Mouse (Mus musculus) midbrain, embryonic 16.5 days (tissue): Measurements from ENCODE around the gene Sipa1l3. TPM values are rescaled to one million over a fixed set of nuclear protein-coding genes. Genes with fewer than 3 reads are reported as not detected.

Experiments used
- ATAC-seq: fragments of 200-750 bp; cut with Nextera tagmentation; 2 replicates; pipeline ENCODE4 v1.8.0; 2017; ENCODE audit warnings: moderate TSS enrichment
- H3K27ac ChIP-seq: fragments of 300-500 bp; sonication (generic); 2 replicates; pipeline ENCODE4 v1.5.1; 2014; ENCODE audit warnings: mild to moderate bottlenecking, low read length, mixed read lengths
- H3K27me3 ChIP-seq: fragments of 300-500 bp; sonication (generic); 2 replicates; pipeline ENCODE4 v1.6.1; 2014; ENCODE audit warnings: low read depth, low read length, mixed read lengths; ENCODE audit not compliant: control insufficient read depth, insufficient read depth
- H3K36me3 ChIP-seq: fragments of 300-500 bp; sonication (generic); 2 replicates; pipeline ENCODE4 v1.6.1; 2014; ENCODE audit warnings: mild to moderate bottlenecking, low read length, moderate library complexity, mixed read lengths; ENCODE audit not compliant: control insufficient read depth, insufficient read depth
- H3K4me1 ChIP-seq: fragments of 300-500 bp; sonication (generic); 2 replicates; pipeline ENCODE4 v1.6.1; 2014; ENCODE audit warnings: mild to moderate bottlenecking, low read length, mixed read lengths; ENCODE audit not compliant: control insufficient read depth, insufficient read depth
- H3K4me2 ChIP-seq: fragments of 300-500 bp; sonication (generic); 2 replicates; pipeline ENCODE4 v1.6.1; 2014; ENCODE audit warnings: mild to moderate bottlenecking, low read length, mixed read lengths
- H3K4me3 ChIP-seq: fragments of 300-500 bp; sonication (generic); 2 replicates; pipeline ENCODE4 v1.5.1; 2014; ENCODE audit warnings: low read depth, mild to moderate bottlenecking, low read length, moderate library complexity, mixed read lengths
- H3K9ac ChIP-seq: fragments of 300-500 bp; sonication (generic); 2 replicates; pipeline ENCODE4 v1.6.1; 2014; ENCODE audit warnings: low read depth, low read length, mixed read lengths
- H3K9me3 ChIP-seq: fragments of 300-500 bp; sonication (generic); replicated peaks from 2 replicates; pipeline ENCODE4 v1.6.1; 2014; ENCODE audit warnings: mild to moderate bottlenecking, low read length, mixed read lengths; ENCODE audit not compliant: control insufficient read depth, poor library complexity, severe bottlenecking
- WGBS: fragments of 180-500 bp; shearing (Covaris S2); extraction: QIAGEN DNeasy Blood & Tissue Kit; methylation state at CpG from one replicate; pipeline ENCODE4 v1.1.7; 2014; 5-methylcytosine and 5-hydroxymethylcytosine counted together
- polyA plus RNA-seq: library from polyadenylated mRNA; unstranded; fragments of >200 nt; fragmentation: Nextera tagmentation; extraction: Ambion mirVana; gene quantifications from 2 replicates; pipeline ENCODE4 v1.2.1, GENCODE M21; 2015

The Sipa1l3 gene
- polyA plus RNA-seq, 1 experiment from 2014 or later = 17.3 TPM

DNA sequence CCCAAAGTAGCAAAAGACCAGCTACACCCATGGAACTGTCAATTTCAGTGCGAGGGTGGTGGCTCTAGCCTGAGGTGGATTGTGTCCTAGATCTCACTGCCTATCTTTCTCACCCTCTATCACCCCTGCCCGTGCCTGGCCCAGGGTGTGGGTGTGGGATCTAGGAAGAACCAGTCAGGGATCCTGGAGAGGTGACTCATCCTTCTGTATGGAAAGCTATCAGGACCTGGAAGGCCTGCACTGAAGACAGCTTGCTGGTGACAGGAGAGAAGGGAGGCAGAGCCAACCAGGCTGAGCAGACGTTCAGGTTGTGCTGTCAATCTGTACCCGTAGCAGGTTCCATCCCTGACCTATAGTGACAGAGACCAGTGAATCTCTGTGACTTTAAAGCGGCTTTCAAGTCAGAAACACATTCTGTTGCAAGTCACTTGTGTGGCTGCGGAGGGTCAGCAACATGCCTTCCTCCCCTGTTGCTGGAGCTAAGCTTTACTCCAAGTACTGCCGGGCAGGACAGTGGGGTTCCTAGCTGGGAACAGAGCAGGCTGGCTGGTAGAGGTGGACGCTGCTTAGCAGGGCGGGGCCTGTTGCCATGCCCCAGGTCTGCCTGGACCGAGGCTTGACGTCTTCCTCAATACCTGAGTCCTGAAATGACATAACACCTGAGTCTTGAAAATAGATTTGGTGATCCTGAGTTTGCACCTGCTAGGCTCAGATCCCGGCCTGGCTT, 122.1 kb downstream of the Sipa1l3 start:
- Histone ChIP-seq H3K27ac (no peak overlapping the region), H3K4me1 (no peaks in the 10 kb centered on the region), H3K27me3 (no peaks in the 10 kb centered on the region), H3K9me3 (no peaks in the 10 kb centered on the region), H3K36me3 (peaks cover 35% of the 10 kb centered on the region), H3K4me3 (no peak overlapping the region), H3K4me2 (no peak overlapping the region), H3K9ac (no peak overlapping the region)
- ATAC-seq = no peak
- 83% methylated on average over 12 of the region's 12 CpGs for WGBS

DNA sequence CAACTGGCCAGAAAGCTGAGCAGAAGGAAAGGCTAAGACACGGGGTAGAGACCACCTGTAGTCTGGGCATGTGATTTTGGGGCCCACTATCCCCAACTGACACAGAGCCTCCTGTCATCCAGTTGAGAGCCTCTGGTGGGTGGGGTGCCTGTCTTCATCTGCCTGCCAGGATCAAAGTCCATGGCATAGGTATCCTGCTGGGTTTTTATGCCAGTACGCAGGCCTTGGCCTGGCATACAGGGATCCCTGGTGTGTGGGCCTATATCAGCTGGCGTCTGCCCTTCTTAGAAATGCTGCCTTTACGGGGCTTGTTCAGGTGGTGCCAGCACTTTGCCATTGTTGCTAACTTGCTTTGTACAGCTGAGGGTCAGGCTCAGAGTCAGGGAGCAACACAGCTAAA, 123.3 kb downstream of the Sipa1l3 start:
- no peak for ATAC-seq
- no peak overlapping the region for H3K4me2 ChIP-seq
- H3K36me3 ChIP-seq = peaks cover 28% of the 10 kb centered on the region
- WGBS = 56% methylated on average over 4 of the region's 4 CpGs
- no peak overlapping the region for H3K4me3 ChIP-seq
- H3K27ac ChIP-seq = no peak overlapping the region
- no peak overlapping the region for H3K9ac ChIP-seq
- no peaks in the 10 kb centered on the region for H3K27me3 ChIP-seq
- H3K4me1 ChIP-seq = no peaks in the 10 kb centered on the region
- no peaks in the 10 kb centered on the region for H3K9me3 ChIP-seq

DNA sequence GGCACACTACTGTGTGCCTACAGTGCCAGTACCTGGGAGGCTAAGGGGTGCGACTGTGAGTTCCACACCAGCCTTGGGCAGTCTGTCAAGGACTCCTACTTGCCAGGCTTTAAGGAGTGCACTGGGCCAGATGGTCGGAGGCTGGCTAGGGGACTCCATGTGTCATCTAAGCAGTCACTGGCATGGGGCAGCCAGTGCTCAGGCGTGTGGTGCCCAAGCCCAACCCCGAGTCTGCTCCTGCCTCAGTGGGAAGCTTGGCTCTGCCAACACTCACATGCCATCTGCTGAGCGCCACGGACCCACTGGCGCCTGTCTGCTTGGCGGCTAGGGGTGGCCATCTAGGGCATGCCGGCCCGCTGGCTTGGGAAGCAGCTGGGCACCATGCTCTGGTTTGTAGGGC, 125.1 kb downstream of the Sipa1l3 start:
- no peak for ATAC-seq
- Histone ChIP-seq H3K36me3 (peaks cover 17% of the 10 kb centered on the region), H3K4me2 (no peak overlapping the region), H3K4me3 (no peak overlapping the region), H3K4me1 (no peaks in the 10 kb centered on the region), H3K27me3 (no peaks in the 10 kb centered on the region), H3K9ac (no peak overlapping the region), H3K9me3 (no peaks in the 10 kb centered on the region), H3K27ac (no peak overlapping the region)
- 90% methylated on average over 10 of the region's 10 CpGs for WGBS

- no peaks in the 10 kb centered on the region for H3K4me1 ChIP-seq
- H3K27me3 ChIP-seq = no peaks in the 10 kb centered on the region
- no peaks in the 10 kb centered on the region for H3K9me3 ChIP-seq
- H3K4me2 ChIP-seq = no peak overlapping the region
- peaks cover 17% of the 10 kb centered on the region for H3K36me3 ChIP-seq
- no peak for ATAC-seq
- no peak overlapping the region for H3K27ac ChIP-seq
- H3K4me3 ChIP-seq = no peak overlapping the region
- no peak overlapping the region for H3K9ac ChIP-seq
- WGBS = 96% methylated on average over 3 of the region's 3 CpGs
These were observed 125.6 kb downstream of the Sipa1l3 start for GRCm38 (mm10) chr7:29392805-29393204.

GRCm38 (mm10) chr7:29391761-29392512, 126.5 kb downstream of the Sipa1l3 start:
- ATAC-seq = no peak
- Histone ChIP-seq H3K27me3 (no peaks in the 10 kb centered on the region), H3K9me3 (no peaks in the 10 kb centered on the region), H3K4me3 (no peak overlapping the region), H3K9ac (no peak overlapping the region), H3K4me1 (no peaks in the 10 kb centered on the region), H3K27ac (no peak overlapping the region), H3K4me2 (no peak overlapping the region), H3K36me3 (peaks cover 20% of the 10 kb centered on the region)
- WGBS = 75% methylated on average over 25 of the region's 25 CpGs

DNA sequence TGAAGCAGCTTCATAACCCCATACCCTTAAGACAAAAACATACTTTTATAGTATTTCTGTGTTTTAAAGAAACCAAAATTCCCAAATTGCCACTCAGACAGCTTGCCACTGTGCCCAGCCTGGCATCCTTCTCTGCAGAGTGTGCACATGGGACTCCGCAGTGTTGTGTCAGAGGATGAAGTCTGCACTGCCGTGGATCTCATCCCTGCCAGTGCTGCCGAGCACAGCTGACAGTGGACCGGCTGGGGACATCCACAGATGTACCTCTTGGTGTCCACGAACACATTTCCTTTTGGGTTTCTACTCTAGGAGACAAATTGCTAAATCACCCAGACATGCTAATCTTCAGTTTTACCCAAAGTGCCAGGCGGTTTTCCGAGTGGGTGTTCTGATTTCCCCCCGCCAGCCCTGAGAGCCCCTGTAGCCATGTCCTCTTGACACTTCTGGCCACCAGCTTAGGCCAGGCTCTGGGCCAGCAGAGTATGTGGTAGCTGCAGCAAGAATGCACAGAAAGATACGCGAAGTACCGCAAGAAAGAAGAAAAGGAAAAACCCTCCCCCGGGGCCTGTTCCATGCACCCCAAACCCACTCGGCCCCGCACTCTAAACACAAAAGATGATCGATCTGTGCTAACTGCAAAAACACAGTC, 127.2 kb downstream of the Sipa1l3 start:
- ATAC-seq = no peak
- Histone ChIP-seq H3K9me3 (no peaks in the 10 kb centered on the region), H3K36me3 (peaks cover 17% of the 10 kb centered on the region), H3K27me3 (no peaks in the 10 kb centered on the region), H3K4me3 (no peak overlapping the region), H3K4me1 (no peaks in the 10 kb centered on the region), H3K27ac (no peak overlapping the region), H3K9ac (no peak overlapping the region), H3K4me2 (no peak overlapping the region)
- 88% methylated on average over 15 of the region's 15 CpGs for WGBS

DNA sequence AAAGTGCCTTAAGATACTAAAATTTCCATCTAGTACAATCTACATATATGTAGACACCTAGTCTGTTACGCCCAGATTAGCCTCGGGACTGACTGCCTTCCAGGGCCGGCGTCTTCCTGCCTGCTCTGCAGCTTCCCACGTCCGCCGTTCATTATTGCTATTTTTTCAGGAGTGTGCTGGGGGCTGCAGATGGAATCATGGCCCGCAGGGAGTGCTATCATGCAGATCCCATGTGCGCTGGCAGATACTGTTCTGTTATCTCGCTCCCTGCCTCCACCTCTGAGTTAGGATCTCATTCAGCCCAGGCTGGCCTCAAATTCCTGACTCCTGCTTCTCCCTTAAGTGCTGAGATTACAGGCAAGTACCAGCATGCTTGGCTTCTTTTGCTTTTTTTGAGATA, 128.2 kb downstream of the Sipa1l3 start:
- Histone ChIP-seq H3K4me2 (no peak overlapping the region), H3K27me3 (no peaks in the 10 kb centered on the region), H3K4me3 (no peak overlapping the region), H3K4me1 (no peaks in the 10 kb centered on the region), H3K36me3 (peaks cover 22% of the 10 kb centered on the region), H3K27ac (no peak overlapping the region), H3K9me3 (no peaks in the 10 kb centered on the region), H3K9ac (no peak overlapping the region)
- WGBS = 84% methylated on average over 10 of the region's 10 CpGs
- no peak for ATAC-seq

GRCm38 (mm10) chr7:29387524-29388068, 130.8 kb downstream of the Sipa1l3 start:
- Histone ChIP-seq H3K9ac (no peak overlapping the region), H3K36me3 (peaks cover 11% of the 10 kb centered on the region), H3K27ac (no peak overlapping the region), H3K27me3 (no peaks in the 10 kb centered on the region), H3K4me2 (no peak overlapping the region), H3K4me1 (no peaks in the 10 kb centered on the region), H3K4me3 (no peak overlapping the region), H3K9me3 (no peaks in the 10 kb centered on the region)
- peak; percentile 18; the same call in 1 of the 2 replicates for ATAC-seq
- 80% methylated on average over 17 of the region's 17 CpGs for WGBS

DNA sequence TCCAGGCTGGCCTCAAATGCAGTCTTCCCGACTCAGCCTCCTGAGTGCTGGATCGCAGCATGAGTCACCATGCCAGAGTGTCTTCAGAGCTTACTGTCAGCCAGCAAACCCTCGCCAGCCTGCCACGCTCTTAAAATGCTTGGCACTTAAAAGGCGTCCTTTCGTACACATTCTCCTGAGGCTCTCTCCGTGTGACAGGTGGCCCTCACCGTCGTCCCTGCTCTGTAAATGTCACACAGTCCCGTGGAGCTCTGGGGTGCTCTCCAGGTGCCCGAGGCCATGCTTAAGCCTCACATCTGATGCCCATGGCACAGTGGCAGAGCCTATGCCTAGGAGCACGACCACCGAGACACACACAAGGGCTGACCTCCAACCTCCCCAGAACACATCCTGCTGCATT, 132.1 kb downstream of the Sipa1l3 start:
- 94% methylated on average over 13 of the region's 13 CpGs for WGBS
- no peak overlapping the region for H3K4me3 ChIP-seq

More for the DNA sequence above, 132.1 kb downstream of the Sipa1l3 start:
- Histone ChIP-seq H3K27me3 (no peaks in the 10 kb centered on the region), H3K4me1 (no peaks in the 10 kb centered on the region), H3K27ac (no peak overlapping the region), H3K36me3 (peaks cover 19% of the 10 kb centered on the region), H3K4me2 (no peak overlapping the region), H3K9ac (no peak overlapping the region), H3K9me3 (no peaks in the 10 kb centered on the region)
- ATAC-seq = no peak
